Mouse (Mus musculus): Measurements from ENCODE around the gene Gm14403. TPM values are rescaled to one million over a fixed set of nuclear protein-coding genes. Genes with fewer than 3 reads are reported as not detected.

Gene Gm14403
- total and polyA plus RNA-seq, 3 experiments, result 0.21 to 94.9 (median 66.2) TPM

Other genes with a start within 250 kb of the Gm14403 start
- 1 to 10 TPM; 1.2 to 2.5 TPM for gene Gm14409, start 231.2 kb upstream of the Gm14403 start, total RNA-seq (2021)
- not detected in 2 replicates for gene Gm14409, start 231.2 kb upstream of the Gm14403 start, polyA plus RNA-seq (2012; rRNA removed)
- 1 to 10 TPM; 3.4 to 4.5 TPM for gene Gm14412, start 173.9 kb upstream of the Gm14403 start, total RNA-seq (2021)
- not detected in 2 replicates for gene Gm14412, start 173.9 kb upstream of the Gm14403 start, polyA plus RNA-seq (2012; rRNA removed)
- gene Gm14418, start 99.9 kb upstream of the Gm14403 start, total RNA-seq (2021), result 10 to 100 TPM; 16.2 to 28.2 TPM
- gene Gm14418, start 99.9 kb upstream of the Gm14403 start, polyA plus RNA-seq (2012; rRNA removed), result not detected in 2 replicates
- 10 to 100 TPM; 62.5 to 72.3 TPM for gene Zfp970, start 33.5 kb upstream of the Gm14403 start, total RNA-seq (2021)
- 0.22 and 0.30 TPM in 2 replicates for gene Zfp970, start 33.5 kb upstream of the Gm14403 start, polyA plus RNA-seq (2012; rRNA removed)
- under 1 TPM in 1 of 2 experiments, not detected in 1; 0.93 TPM for gene Gm14406, start 80.0 kb downstream of the Gm14403 start, total RNA-seq (2021)
- gene Gm14406, start 80.0 kb downstream of the Gm14403 start, polyA plus RNA-seq (2012; rRNA removed), result not detected in 2 replicates

All from adrenal gland, adult 2 months (tissue).